Mouse (Mus musculus) CD4-positive, CD25-positive, alpha-beta regulatory T cell, adult 9 weeks (primary cell): ENCODE results near the gene Gjc2. TPM values are rescaled to one million over a fixed set of nuclear protein-coding genes. Genes with fewer than 3 reads are reported as not detected.

Experiments used
- polyA plus RNA-seq: library from polyadenylated mRNA; unstranded; fragments of 100-300 nt; shearing (Covaris generic); gene quantifications from one replicate; pipeline ENCODE4 v1.2.1, GENCODE M21; 2017

Gene Gjc2
- not detected for polyA plus RNA-seq

GRCm38 (mm10) chr11:59182864-59183331 lies at the start of gene Gjc2:
Gene Gjc2, minus strand, starts transcription at chr11:59183213.

DNA sequence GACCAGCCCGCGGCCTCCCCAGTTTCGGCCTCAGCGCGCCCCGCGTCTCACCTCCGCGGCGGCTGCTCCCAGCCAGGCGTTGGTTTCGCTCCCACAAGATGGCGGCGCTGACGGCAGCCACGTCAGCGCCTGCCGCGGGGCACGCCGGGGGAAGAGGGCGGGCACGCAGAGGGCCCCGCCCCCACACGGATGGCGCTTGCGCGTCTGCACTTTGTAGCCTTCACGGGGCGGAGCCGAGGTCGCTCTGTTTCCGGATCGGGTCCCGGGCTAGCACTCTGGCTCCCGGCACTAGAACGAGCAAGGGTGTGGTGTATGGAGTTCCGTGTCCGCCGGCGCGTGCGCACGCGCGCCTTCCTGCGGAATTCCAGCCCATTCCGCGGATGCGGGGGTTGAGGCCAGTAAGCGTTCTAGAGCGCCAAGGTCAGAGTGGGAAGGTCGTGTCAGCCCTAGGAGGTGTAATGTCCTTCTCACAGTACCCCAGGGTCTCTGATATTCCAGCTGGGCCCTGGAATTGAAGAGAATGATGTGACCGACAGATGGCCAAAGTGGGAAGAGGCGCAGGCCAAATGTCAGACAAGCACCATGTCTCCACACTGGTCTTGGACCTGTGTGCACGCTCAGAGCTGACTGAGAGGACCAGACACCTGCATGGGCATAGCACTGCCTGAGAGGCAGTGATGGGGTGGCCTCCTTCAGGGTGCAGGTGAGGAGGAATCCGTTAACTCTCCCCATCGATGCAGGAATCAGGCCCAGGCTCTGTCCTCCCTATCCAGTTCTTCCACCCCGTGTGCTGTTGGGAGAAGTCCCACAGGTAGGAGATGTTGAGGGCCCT lies 45.3 kb upstream of the Gjc2 start, which contains the start of gene Arf1:
Gene Arf1, minus strand, starts transcription at position 149 of the 832 bp plus-strand sequence.

DNA sequence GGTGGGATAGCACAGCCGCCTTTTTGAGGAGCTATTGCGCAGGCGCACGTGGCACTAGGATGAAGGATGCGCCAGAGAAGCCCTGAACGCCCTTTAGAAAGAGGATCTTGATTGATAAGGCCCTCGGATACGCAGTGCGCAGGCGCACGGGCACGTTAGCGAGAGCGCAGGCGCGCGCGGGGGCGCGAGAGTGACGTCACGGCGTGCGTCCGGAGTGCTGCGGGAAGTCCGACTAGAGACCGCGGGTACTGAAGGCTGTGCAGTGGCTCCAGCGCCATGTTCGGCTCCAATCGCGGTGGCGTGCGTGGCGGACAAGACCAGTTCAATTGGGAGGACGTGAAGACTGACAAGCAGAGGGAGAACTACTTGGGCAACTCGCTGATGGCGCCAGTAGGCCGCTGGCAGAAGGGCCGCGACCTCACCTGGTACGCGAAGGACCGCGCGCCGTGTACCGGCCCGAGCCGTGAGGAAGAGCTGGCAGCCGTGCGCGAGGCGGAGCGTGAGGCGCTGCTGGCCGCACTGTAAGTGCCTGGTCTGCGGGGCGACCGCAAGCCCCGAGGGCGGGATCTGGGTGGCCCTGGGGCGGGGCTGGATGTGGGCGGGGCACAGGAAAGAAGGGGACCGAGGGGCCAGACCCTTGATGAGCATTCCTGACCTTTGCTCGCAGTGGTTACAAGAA lies 25.3 kb upstream of the Gjc2 start, which contains the start of gene 2310033P09Rik:
Gene 2310033P09Rik, plus strand, starts transcription at position 169 of the 679 bp plus-strand sequence.

GRCm38 (mm10) chr11:59202081-59202995 lies 19.3 kb upstream of the Gjc2 start, which contains the start of gene Mrpl55:
Gene Mrpl55, plus strand, starts transcription at chr11:59202486.

GRCm38 (mm10) chr11:59192059-59192386 lies 9.0 kb upstream of the Gjc2 start, which contains the start of gene Guk1:
Gene Guk1, minus strand, starts transcription at chr11:59192212.

DNA sequence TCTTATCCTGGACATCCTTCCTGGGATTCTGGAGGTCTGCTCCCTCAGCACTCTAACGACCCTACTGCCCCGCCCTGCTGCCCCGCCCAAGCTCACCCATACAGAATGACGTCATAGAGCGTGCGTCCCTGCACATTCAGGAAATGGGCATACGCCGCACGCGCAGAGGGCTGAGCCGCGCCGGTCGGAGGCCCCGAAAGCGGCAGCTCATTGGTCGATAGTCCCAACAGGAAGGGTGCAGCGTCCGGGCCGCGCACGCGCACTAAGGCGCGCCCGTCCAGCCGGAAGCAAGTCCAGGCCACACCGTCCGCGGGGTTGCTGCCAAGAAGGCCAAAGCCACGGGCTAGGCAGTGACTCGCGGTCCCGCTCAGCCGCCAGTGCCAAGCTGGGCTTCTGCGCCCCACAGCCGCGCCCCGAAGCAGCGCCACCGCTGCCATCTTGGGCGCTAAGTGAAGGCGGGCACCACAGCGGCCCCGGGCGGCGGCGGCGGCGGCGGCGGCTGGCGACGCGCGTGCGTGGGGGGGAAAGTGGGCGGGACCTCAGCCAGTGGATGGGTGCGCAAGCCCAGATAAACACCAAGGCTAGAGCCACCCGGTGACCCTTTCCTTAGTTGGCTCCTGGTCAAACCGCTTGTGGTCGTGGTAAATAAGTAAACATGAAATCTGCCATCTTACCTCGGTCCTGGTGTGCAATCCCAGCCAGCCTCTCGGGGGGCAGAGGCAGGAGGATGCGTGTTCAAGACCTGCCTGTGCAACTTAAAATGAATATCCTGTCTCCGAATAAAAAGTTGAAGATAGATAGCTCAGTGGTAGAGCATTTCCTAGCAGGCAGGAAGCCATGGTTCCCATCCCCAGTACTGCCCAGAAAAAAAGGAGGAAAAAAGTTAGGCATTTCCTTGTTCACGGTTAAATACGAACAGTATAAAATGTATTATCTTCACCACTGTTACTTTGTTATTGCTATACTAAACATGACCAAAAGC lies 19.5 kb downstream of the Gjc2 start, which contains the start of gene Iba57:
Gene Iba57, minus strand, starts transcription at position 485 of the 982 bp plus-strand sequence.

DNA sequence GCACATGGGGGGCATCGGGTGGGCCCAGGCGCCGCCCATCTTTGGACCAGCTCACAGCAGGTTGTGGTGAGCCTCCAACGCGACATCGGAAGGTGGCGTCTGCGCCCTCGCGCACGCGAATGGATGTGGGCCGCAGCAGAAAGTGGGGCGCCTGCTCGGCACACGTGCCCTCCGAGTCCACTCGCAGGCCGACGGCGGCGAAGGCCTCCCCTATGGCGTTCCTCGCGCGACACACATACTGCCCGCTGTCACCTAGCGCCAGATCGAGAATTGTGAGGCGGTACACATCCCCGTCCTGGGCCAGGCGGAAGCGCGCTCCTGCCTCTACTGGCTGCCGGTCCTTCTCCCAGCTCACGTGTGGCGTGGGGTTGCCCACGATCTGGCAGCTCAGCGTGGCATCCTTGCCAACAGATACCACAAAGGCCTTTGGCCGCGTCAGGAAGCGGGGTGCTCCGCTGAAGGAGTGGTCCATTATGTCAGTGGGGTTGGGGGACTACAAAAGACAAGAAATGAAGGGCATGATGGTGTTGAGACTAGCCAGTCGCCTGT lies 47.0 kb downstream of the Gjc2 start, which contains the start of gene Obscn:
Gene Obscn, minus strand, starts transcription at position 499 of the 549 bp plus-strand sequence.

Other genes with a start within 250 kb of the Gjc2 start
- 12.4 TPM for gene Rnf187, start 244.3 kb downstream of the Gjc2 start, polyA plus RNA-seq
- gene Hist3h2ba, start 234.3 kb downstream of the Gjc2 start, polyA plus RNA-seq: 25.7 TPM
- 18.3 TPM for gene Hist3h2a, start 228.5 kb downstream of the Gjc2 start, polyA plus RNA-seq
- 0.45 TPM for gene Trim17, start 228.5 kb downstream of the Gjc2 start, polyA plus RNA-seq
- 25.0 TPM for gene Trim11, start 205.1 kb downstream of the Gjc2 start, polyA plus RNA-seq
- not detected for gene Obscn, start 46.8 kb downstream of the Gjc2 start, polyA plus RNA-seq
- gene Iba57, start 19.5 kb downstream of the Gjc2 start, polyA plus RNA-seq: 0.93 TPM
- gene Guk1, start 9.0 kb upstream of the Gjc2 start, polyA plus RNA-seq: 85.4 TPM
- gene Mrpl55, start 19.3 kb upstream of the Gjc2 start, polyA plus RNA-seq: 54.4 TPM
- 25.8 TPM for gene 2310033P09Rik, start 25.1 kb upstream of the Gjc2 start, polyA plus RNA-seq
- 517 TPM for gene Arf1, start 45.1 kb upstream of the Gjc2 start, polyA plus RNA-seq
- gene Wnt3a, start 107.5 kb upstream of the Gjc2 start, polyA plus RNA-seq: not detected
- not detected for gene Wnt9a, start 123.7 kb upstream of the Gjc2 start, polyA plus RNA-seq
- gene Prss38, start 192.4 kb upstream of the Gjc2 start, polyA plus RNA-seq: not detected